Mouse (Mus musculus) lung, postnatal 0 days (tissue): ENCODE measurements around the gene Insl6. TPM values are rescaled to one million over a fixed set of nuclear protein-coding genes. Genes with fewer than 3 reads are reported as not detected.
A peak's percentile ranks its signal among the peaks of the same experiment; 100 is the strongest.

Experiments
- ATAC-seq: fragments of 200-750 bp; cut with Nextera tagmentation; 2 replicates; pipeline ENCODE4 v1.8.0; 2017; ENCODE audit warnings: moderate library complexity
- DNase-seq: peaks from one replicate; pipeline ENCODE4 v3.0.0-alpha.2; 2016; ENCODE audit warnings: low spot score
- H3K27ac ChIP-seq: fragments of 300-500 bp; sonication (generic); 2 replicates; pipeline ENCODE4 v1.5.1; 2014; ENCODE audit warnings: antibody characterized with exemption, mild to moderate bottlenecking, low read length, mixed read lengths
- H3K27me3 ChIP-seq: fragments of 300-500 bp; sonication (generic); replicated peaks from 2 replicates; pipeline ENCODE4 v1.6.1; 2014; ENCODE audit warnings: low read length, mixed read lengths; ENCODE audit not compliant: insufficient read depth
- H3K36me3 ChIP-seq: fragments of 300-500 bp; sonication (generic); 2 replicates; pipeline ENCODE4 v1.6.1; 2014; ENCODE audit warnings: low read length, mixed read lengths; ENCODE audit not compliant: insufficient read depth
- H3K4me1 ChIP-seq: fragments of 300-500 bp; sonication (generic); 2 replicates; pipeline ENCODE4 v1.6.1; 2014; ENCODE audit warnings: antibody characterized with exemption, low read depth, low read length, mixed read lengths; ENCODE audit not compliant: insufficient read depth
- H3K4me2 ChIP-seq: fragments of 300-500 bp; sonication (generic); replicated peaks from 2 replicates; pipeline ENCODE4 v1.6.1; 2014; ENCODE audit warnings: low read depth, mild to moderate bottlenecking, low read length, moderate library complexity, mixed read lengths
- H3K4me3 ChIP-seq: fragments of 300-500 bp; sonication (generic); 2 replicates; pipeline ENCODE4 v1.5.1; 2014; ENCODE audit warnings: low read depth, low read length
- H3K9ac ChIP-seq: fragments of 300-500 bp; sonication (generic); replicated peaks from 2 replicates; pipeline ENCODE4 v1.6.1; 2014; ENCODE audit warnings: low read depth, mild to moderate bottlenecking
- H3K9me3 ChIP-seq: fragments of 300-500 bp; sonication (generic); 2 replicates; pipeline ENCODE4 v1.6.1; 2016; ENCODE audit warnings: low read length, mixed read lengths
- CTCF ChIP-seq: IDR thresholded peaks from 2 replicates; pipeline ENCODE4 v1.5.1; 2016; ENCODE audit warnings: antibody characterized with exemption, mild to moderate bottlenecking
- EP300 ChIP-seq: IDR thresholded peaks from 2 replicates; pipeline ENCODE4 v1.6.1; 2016; ENCODE audit warnings: antibody characterized with exemption, mild to moderate bottlenecking, control low read depth
- WGBS: fragments of 180-500 bp; shearing (Covaris S2); extraction: QIAGEN DNeasy Blood & Tissue Kit; methylation state at CpG from one replicate; pipeline ENCODE4 v1.1.7; 2014; 5-methylcytosine and 5-hydroxymethylcytosine counted together
- polyA plus RNA-seq: library from polyadenylated mRNA; unstranded; fragments of >200 nt; fragmentation: Nextera tagmentation; extraction: Ambion mirVana; gene quantifications from 2 replicates; pipeline ENCODE4 v1.2.1, GENCODE M21; 2015

Insl6 gene
- polyA plus RNA-seq, 1 experiment from 2014 or later: 0.57 TPM

- H3K4me2 ChIP-seq: no peak overlapping the region
- H3K4me3 ChIP-seq: no peak overlapping the region
- no peak overlapping the region for H3K27ac ChIP-seq
- ATAC-seq (no peak), DNase-seq (no peak)
- H3K27me3 ChIP-seq: no peaks in the 10 kb centered on the region
- TF ChIP-seq CTCF (no peak), EP300 (no peak)
- no peak overlapping the region for H3K9ac ChIP-seq
- WGBS: 56% methylated on average over 5 of the region's 5 CpGs
- no peaks in the 10 kb centered on the region for H3K4me1 ChIP-seq
- H3K36me3 ChIP-seq: 0 out of 2 replicates have a peak, but pooled peaks cover 9% of the 10 kb centered on the region
- no peaks in the 10 kb centered on the region for H3K9me3 ChIP-seq
Observed at GRCm38 (mm10) chr19:29360251-29360650, 35.1 kb upstream of the Insl6 start.

GRCm38 (mm10) chr19:29356281-29356680 lies 31.1 kb upstream of the Insl6 start:
- DNase-seq (no peak), ATAC-seq (no peak)
- no peak overlapping the region for H3K9ac ChIP-seq
- 88% methylated on average over 11 of the region's 11 CpGs for WGBS
- no peaks in the 10 kb centered on the region for H3K9me3 ChIP-seq
- no peaks in the 10 kb centered on the region for H3K27me3 ChIP-seq
- TF ChIP-seq CTCF (no peak), EP300 (no peak)
- H3K4me3 ChIP-seq: no peak overlapping the region
- H3K36me3 ChIP-seq: 0 out of 2 replicates have a peak, but pooled peaks cover 9% of the 10 kb centered on the region
- H3K27ac ChIP-seq: no peak overlapping the region
- no peaks in the 10 kb centered on the region for H3K4me1 ChIP-seq
- no peak overlapping the region for H3K4me2 ChIP-seq

DNA sequence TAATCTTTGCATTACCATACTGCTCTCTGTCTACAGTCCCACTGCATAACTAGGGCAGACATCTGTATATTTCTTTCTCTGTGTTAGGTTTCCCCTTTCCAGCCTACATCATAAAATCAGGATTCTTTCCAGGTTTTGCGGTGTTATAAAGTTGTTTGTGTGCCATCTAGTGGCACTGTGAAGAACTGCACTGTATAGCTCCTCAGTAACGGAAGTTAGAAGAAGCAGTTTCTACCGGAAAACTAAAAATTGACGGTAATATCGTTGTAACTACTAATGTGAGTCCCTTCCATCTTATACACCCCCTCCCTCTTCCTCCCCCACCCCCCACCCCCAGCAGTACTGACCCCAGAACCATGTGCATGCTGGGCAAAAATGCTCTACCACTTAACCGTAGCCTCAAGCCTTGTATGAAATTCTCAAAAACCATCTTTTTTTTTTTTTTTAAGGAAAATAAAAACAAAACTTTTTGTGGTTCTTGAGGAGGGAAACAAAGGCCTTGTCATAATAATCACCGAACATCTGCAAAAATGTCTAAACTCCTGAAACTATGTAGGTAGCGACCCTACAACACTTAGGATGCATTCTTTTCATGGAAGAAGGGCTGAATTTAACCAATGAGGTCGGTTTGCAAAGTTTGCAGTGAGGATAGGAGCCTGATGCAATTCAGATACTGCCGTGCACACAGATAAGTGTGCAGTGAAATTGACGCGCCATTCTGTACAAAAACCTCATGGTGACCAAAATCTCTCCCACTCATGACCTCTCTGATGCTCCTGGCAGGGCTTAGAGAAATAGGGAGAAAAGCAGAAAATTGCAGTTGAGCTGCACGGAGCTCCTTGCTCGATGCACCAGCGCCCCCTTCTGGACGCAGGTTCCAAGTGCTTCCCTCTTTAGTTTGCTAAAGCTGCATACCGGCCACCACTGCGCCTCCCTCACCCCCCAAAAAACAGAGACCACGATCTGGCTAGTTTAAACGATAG lies 30.0 kb upstream of the Insl6 start:
- DNase-seq (peak; percentile 91), ATAC-seq (peak; percentile 81)
- peak; percentile 94 for TF ChIP-seq CTCF
- no peak; the same call in 1 of the 2 replicates for TF ChIP-seq EP300
- Histone ChIP-seq H3K4me2 (peak overlapping the region; percentile 64), H3K4me1 (no peaks in the 10 kb centered on the region; the same call in 1 of the 2 replicates), H3K9me3 (no peaks in the 10 kb centered on the region), H3K36me3 (0 out of 2 replicates have a peak, but pooled peaks cover 9% of the 10 kb centered on the region), H3K27me3 (no peaks in the 10 kb centered on the region), H3K4me3 (peak overlapping the region; percentile 20), H3K9ac (no peak overlapping the region), H3K27ac (no peak overlapping the region)
- WGBS: 2% methylated on average over 20 of the region's 20 CpGs

DNA sequence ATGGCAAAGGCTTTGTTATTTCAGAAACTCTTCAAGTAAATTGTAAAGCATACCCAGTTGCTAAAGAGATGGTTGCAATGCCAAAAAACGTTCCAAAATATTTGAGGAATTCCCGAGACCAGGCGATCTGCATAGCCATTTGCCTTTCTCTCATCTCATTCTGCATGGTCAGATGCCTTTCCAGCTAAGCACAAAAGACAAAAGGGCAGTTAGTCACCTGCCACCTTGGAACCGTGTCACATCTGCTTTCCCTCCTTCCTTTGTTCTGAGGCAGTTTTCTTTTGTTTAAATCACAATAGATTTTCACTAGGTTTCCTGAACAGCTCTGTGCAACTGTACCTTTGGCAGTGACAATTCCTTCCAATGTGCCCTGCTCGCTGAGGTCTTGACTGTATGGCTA lies 25.8 kb upstream of the Insl6 start:
- no peak overlapping the region for H3K27ac ChIP-seq
- no peak overlapping the region for H3K4me3 ChIP-seq
- H3K9me3 ChIP-seq: no peaks in the 10 kb centered on the region
- no peaks in the 10 kb centered on the region; the same call in 1 of the 2 replicates for H3K4me1 ChIP-seq
- ATAC-seq (no peak), DNase-seq (no peak)
- H3K9ac ChIP-seq: no peak overlapping the region
- no peak overlapping the region for H3K4me2 ChIP-seq
- no peaks in the 10 kb centered on the region for H3K27me3 ChIP-seq
- no peak for TF ChIP-seq EP300
- TF ChIP-seq CTCF: no peak
- H3K36me3 ChIP-seq: no peaks in the 10 kb centered on the region
- 34% methylated on average over 5 of the region's 5 CpGs for WGBS

DNA sequence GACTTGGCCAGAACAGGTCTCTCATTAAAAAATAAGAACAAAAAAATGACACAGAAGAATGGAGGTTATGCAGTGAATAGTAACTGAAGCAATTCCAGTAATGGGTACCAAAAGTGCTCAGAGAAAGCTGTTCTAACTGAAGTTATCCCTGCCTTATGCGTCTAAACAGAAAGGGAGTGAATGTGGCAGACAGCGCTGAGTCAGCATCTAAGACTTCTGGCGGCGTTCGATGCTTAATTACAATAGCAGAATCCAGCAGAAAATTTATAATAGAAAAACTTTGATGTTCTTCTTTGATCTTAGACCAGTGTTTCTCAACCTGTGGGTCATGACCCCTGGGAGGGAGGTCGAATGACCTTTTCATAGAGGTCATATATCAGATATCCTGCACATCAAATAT lies 20.5 kb upstream of the Insl6 start:
- Histone ChIP-seq H3K4me1 (no peaks in the 10 kb centered on the region), H3K27ac (no peak overlapping the region), H3K4me3 (no peak overlapping the region), H3K9ac (no peak overlapping the region), H3K9me3 (no peaks in the 10 kb centered on the region), H3K36me3 (no peaks in the 10 kb centered on the region), H3K4me2 (no peak overlapping the region), H3K27me3 (no peaks in the 10 kb centered on the region)
- TF ChIP-seq CTCF: no peak
- no peak for TF ChIP-seq EP300
- DNase-seq (no peak), ATAC-seq (no peak)
- 64% methylated on average over 6 of the region's 6 CpGs for WGBS

DNA sequence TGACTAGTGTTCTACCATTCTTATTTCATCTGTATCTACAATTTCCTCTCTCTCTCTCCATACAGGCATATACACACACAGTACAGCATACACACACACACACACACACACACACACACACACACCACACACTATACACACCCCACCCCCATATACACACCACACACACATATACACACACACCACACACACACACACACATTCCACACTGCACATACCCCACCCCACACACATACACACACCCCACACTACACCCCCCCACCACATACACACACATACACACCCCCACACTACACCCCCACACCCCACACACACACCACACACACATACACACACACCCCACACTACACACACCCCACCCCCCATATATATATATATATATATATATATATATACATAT lies 19.7 kb upstream of the Insl6 start:
- TF ChIP-seq CTCF (no peak), EP300 (no peak)
- no peak for ATAC-seq

More for the DNA sequence above, 19.7 kb upstream of the Insl6 start:
- H3K36me3 ChIP-seq: no peaks in the 10 kb centered on the region
- H3K27ac ChIP-seq: no peak overlapping the region
- DNase-seq: no peak
- no peaks in the 10 kb centered on the region for H3K27me3 ChIP-seq
- no peaks in the 10 kb centered on the region for H3K4me1 ChIP-seq
- no peak overlapping the region for H3K4me2 ChIP-seq
- no peak overlapping the region for H3K4me3 ChIP-seq
- H3K9ac ChIP-seq: no peak overlapping the region
- H3K9me3 ChIP-seq: no peaks in the 10 kb centered on the region
